Mouse (Mus musculus) 3134 (cell line): ENCODE data around the gene Ang4.
A peak's percentile ranks its signal among the peaks of the same experiment; 100 is the strongest.
"Not testable (repeated sequence)": the region's sequence is repeated elsewhere in the genome, so short reads cannot be mapped to it uniquely, and the experiment has no call there.

ENCODE experiments used
- DNase-seq: peaks from one replicate; pipeline ENCODE4 v3.0.0-alpha.2; 2011; ENCODE audit warnings: low spot score; ENCODE audit not compliant: insufficient read length; ENCODE audit errors: extremely low read depth

The Ang4 gene

GRCm38 (mm10) chr14:51773490-51773889 lies at the start of gene Ang4:
Gene Ang4 (minus strand): TSS chr14:51773590.
- no peak for DNase-seq

GRCm38 (mm10) chr14:51799746-51800145 lies 26.4 kb upstream of the Ang4 start, which contains the start of gene AY358078:
Gene AY358078 (plus strand): TSS chr14:51800046.
- no peak for DNase-seq

- no peak for DNase-seq
Measured at GRCm38 (mm10) chr14:51794106-51794505, 20.7 kb upstream of the Ang4 start.

- DNase-seq = no peak
Measured at GRCm38 (mm10) chr14:51789196-51789595, 15.8 kb upstream of the Ang4 start.

- no peak for DNase-seq
Measured at GRCm38 (mm10) chr14:51787061-51787460, 13.7 kb upstream of the Ang4 start.

- DNase-seq = no peak
Measured at GRCm38 (mm10) chr14:51786335-51786734, 12.9 kb upstream of the Ang4 start.

- DNase-seq = peak; percentile 55
Measured at GRCm38 (mm10) chr14:51778865-51779481, 5.6 kb upstream of the Ang4 start.

- DNase-seq = peak; percentile 59
Measured at GRCm38 (mm10) chr14:51777791-51778190, 4.4 kb upstream of the Ang4 start.

GRCm38 (mm10) chr14:51771378-51771777 lies 2.0 kb downstream of the Ang4 start:
- not testable (repeated sequence) for DNase-seq

GRCm38 (mm10) chr14:51755944-51756343 lies 17.4 kb downstream of the Ang4 start:
- DNase-seq = no peak

- DNase-seq = no peak
Measured at GRCm38 (mm10) chr14:51740347-51741170, 32.8 kb downstream of the Ang4 start.

- no peak for DNase-seq
Measured at GRCm38 (mm10) chr14:51739150-51739993, 34.0 kb downstream of the Ang4 start.

GRCm38 (mm10) chr14:51738411-51739149 lies 34.8 kb downstream of the Ang4 start:
- DNase-seq = no peak

- DNase-seq = no peak
Measured at GRCm38 (mm10) chr14:51737967-51738366, 35.4 kb downstream of the Ang4 start.

GRCm38 (mm10) chr14:51717083-51717482 lies 56.3 kb downstream of the Ang4 start, which contains the start of gene Gm5800:
Gene Gm5800 (minus strand): TSS chr14:51717183.
- no peak for DNase-seq
